Mouse (Mus musculus) embryo, embryonic 10 days (tissue): ENCODE results near the gene Ankrd40.
A peak's percentile ranks its signal among the peaks of the same experiment; 100 is the strongest.

Experiments
- DNase-seq: peaks from one replicate; pipeline ENCODE4 v3.0.0-alpha.2; 2015; ENCODE audit warnings: low spot score

The Ankrd40 gene

DNA sequence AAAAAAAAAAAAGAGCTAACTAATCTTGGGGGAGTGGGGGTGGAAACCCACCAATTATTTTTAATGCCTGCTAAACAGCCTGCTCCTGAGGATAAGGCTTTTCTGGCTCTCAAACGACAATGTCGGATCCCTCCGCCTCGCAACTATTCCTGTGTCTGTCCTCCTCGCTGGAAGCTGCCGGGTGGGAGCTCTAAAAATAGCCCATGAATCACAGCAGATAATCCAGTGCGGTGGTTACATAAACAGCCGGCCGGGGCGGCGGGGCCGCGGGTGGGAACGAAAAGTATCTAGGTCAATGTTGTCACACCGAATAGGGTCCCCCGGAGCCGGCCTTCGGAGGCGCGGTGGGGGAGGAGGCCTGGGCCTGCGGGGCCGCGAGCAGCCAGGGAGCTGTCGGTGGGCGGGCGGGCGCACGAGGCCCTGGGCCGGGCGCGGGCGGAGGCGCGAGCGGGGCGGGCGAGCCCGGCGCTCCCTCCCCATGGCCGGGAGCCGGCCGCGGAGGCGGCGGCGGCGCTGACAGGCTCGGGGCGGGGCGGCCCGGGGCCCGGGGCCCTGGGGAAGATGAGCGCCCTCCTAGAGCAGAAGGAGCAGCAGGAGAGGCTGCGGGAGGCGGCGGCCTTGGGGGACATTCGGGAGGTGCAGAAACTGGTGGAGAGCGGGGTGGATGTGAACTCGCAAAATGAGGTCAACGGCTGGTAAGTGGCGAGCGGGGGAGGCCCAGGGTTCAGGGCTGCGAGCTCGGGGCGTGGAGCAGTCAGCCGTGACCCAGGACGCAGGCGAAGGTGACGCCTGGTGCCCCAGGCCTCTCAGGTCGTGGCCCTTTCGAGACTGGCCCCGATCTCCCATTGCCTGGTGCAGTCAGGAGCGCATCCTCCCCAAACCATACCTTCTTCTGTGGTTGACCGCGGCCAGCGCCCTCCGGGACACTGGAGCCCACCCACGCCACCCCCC is at the start of gene Ankrd40:
Gene Ankrd40, plus strand, starts transcription at position 309 of the 951 bp plus-strand sequence.
- DNase-seq, result peak; percentile 90

GRCm38 (mm10) chr11:94281199-94282181 is 46.3 kb upstream of the Ankrd40 start, which contains the start of gene Gm21885:
Gm21885 (plus strand) TSS chr11:94281873.
- no peak for DNase-seq

DNA sequence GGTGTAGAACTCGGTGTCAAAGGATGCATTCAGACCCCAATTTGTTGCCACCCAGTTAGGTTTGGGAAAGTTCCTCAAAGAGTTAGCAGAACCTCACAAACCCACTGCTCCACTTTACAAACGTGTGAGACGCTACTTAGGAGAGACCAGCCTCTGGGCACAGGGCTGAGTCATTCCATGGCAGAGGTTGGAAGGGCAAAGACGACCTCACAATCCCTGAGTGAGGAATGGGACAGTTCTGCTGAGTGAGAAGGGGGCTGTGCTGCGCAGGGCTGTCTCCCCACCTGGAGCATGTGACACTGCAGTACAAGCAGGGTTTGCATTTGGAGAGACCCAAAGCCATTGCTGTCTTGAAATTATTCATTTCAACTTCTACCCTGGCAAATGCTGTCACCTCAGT is 45.5 kb upstream of the Ankrd40 start:
- no peak for DNase-seq

GRCm38 (mm10) chr11:94283536-94284099 is 44.2 kb upstream of the Ankrd40 start:
- DNase-seq, result no peak

- no peak for DNase-seq
Observed at GRCm38 (mm10) chr11:94285886-94286574, 41.8 kb upstream of the Ankrd40 start.

DNA sequence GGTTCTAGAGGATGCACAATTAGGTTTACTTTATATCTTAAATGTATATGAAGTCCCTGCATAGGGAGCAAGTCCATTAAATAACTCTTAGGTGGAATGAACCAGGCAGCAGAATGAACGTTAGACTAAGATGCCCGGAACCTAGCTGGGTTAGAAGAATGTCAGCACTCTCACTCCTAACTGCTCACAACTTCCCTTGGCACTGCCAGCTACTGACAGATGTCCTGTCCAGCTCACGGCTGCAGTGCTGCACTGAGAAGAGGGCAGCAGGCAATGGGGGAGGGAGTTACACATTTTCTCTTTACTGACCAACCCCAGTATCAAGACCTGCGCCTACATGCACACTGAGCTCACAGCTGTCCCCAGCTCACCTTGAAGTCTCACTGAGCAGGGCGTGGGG is 40.7 kb upstream of the Ankrd40 start:
- DNase-seq, result no peak

- DNase-seq, result no peak
Observed at GRCm38 (mm10) chr11:94290062-94290740, 37.6 kb upstream of the Ankrd40 start.

GRCm38 (mm10) chr11:94294996-94295845 is 32.6 kb upstream of the Ankrd40 start:
- DNase-seq, result no peak

GRCm38 (mm10) chr11:94312733-94313132 is 15.1 kb upstream of the Ankrd40 start:
- no peak for DNase-seq

DNA sequence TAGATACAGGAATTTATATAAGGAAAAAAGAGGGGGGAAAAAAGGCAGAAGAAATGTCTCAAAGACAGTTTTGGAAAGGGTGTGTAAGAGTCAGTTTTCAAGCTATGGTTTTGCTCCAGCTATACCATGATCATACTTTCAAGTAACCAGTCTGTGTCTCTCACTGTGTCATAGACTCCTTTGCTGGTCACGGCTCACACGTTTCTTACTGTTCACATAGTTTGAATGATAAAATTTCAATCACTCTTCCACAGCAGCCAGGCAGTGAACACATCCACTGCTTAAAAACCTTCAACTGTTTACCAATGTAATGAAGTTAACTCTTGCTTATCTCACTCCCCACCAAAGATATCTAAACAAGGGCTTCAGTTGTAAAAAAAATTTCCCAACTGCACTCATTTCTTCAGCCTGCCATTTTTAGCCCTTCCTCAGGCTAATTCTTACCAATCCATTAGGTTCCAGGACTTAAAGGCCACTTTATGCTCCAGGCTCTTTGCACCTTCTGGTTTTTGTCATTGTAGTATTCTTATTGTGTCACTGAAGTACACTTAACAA is 13.6 kb upstream of the Ankrd40 start:
- DNase-seq, result no peak

- no peak for DNase-seq
Observed at GRCm38 (mm10) chr11:94315308-94315707, 12.5 kb upstream of the Ankrd40 start.

DNA sequence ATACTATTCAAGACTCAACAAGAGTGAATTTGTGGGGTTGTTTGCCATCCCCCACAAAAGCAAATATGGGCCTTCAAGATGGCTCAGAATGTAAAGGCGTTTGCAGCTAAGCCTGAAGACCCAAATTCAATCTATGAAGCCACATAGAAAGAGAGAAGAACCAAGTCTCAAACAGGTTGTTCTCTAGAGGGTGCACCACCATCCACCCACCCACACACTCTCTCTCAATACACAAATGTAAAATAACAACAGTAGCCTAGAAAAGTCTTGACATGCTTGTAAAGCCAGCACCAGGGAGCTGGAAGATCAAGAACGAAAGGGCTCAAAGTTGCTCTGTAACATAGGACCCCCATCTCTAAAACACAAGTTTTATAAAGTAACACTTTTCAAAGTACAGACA is 11.3 kb upstream of the Ankrd40 start:
- no peak for DNase-seq

- no peak for DNase-seq
Observed at GRCm38 (mm10) chr11:94317014-94317413, 10.8 kb upstream of the Ankrd40 start.

GRCm38 (mm10) chr11:94317515-94317914 is 10.3 kb upstream of the Ankrd40 start:
- DNase-seq, result no peak

GRCm38 (mm10) chr11:94318056-94318455 is 9.7 kb upstream of the Ankrd40 start:
- DNase-seq, result no peak

DNA sequence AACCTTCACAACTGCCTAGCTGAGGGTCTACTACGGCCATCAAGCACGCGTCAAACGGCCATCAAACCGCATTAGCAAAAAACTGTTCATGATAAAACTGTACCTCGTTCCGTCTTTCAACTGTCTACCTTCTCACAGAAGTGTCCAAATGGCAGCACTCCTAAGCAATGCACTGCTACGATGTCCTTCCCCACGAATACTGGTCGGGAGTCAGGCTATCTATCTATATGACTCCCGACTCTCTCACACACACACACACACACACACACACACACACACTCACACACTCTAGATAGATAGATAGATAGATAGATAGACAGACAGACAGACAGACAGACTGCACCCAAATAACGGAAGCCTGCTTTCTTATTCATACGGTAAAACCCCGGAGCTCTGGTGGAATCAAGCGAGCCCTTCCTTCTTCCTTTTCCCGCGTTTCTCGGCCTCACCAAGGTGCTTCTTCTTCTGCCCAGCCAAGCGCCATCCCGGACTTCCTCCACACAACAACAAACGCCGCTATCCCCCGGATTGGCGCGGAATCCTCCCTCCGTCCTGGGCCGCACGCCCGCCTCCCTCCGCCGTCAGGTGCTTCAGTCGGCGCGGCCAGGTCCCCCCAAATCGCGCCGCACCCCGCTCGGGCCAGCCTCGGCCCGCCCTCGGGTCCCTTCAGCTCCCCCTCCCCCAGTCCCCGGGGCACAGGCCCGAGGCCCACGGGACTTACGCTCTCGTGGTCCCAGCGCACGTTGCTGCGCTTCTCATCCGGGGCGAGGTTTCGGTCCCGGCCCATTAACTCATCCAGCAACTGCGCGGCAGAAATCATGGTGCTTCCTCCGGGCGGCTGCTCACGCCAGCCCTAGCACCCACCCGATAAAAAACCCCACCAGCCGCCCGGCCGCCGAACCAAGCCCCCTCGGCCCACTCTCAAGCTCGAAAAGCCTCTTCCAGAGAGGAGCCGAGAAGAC is 6.6 kb upstream of the Ankrd40 start:
- peak; percentile 45 for DNase-seq

- DNase-seq, result peak; percentile 93
Observed at GRCm38 (mm10) chr11:94321931-94322400, 5.8 kb upstream of the Ankrd40 start, which contains the start of gene Luc7l3. Luc7l3 (minus strand) TSS chr11:94321988.

DNA sequence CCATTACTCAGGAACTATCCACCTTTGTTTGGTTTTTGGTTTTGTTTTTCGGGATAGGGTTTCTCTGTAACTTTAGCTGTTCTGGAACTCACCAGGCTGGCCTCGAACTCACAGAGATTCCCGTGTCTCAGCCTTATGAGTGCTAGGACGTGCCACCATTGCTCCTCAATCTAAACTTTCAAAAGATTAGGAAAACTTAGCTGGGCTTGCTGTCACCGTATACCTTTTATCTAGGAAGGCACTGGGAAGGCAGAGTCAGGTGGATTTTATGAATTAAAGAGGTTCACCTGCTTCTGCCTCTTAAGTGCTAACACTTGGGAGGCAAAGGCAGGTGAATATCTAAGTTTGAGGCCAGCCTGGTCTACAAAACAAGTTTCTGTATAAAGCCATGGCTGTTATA is 5.2 kb upstream of the Ankrd40 start:
- no peak for DNase-seq
